Mouse (Mus musculus): Measurements from ENCODE around the gene 2310022A10Rik. TPM values are rescaled to one million over a fixed set of nuclear protein-coding genes. Genes with fewer than 3 reads are reported as not detected.

The 2310022A10Rik gene
- total RNA-seq, 2 experiments from 2014 or later: 13.5 to 18.9 TPM

DNA sequence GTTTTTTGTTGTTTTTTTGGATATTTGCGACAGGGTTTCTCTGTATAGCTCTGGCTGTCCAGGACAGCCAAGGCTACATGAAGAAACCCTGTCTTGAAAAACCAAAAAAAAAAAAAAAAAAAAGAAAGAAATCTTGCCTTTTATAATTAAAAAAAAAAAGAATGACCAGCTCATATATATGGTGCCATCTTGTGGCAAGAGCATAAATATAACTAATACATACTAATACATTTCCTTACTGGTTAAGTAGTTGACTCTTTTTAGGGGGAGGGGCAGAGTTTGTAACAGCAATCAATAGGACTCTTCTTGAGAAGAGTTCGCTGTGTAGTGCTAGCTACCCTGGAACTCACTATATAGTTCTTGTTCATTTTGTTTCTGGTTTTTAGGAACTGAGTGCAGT, 34.7 kb downstream of the 2310022A10Rik start:
- DNase-seq (ENCODE audit: low spot score in 2 of 2): no peak

DNA sequence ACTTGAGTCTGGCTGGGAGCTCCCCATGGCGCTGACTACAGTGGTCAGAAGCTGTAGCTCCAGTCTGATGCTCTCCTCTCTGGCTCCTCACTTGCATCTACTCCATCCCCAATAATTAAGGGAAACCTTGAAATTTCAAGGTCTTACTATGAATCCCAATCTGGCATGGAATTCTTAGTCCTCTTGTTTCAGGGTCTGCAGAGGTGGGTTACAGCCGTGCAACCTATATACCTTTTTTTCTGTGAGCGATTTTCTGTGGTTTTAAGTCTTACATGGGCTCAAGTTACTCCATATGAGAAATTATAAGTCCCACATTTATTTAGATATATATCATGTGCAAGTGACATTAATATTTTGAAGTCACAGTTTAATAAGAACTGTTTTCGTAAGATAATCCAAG, 37.1 kb downstream of the 2310022A10Rik start:
- DNase-seq (ENCODE audit: low spot score in 2 of 2): no peak

DNA sequence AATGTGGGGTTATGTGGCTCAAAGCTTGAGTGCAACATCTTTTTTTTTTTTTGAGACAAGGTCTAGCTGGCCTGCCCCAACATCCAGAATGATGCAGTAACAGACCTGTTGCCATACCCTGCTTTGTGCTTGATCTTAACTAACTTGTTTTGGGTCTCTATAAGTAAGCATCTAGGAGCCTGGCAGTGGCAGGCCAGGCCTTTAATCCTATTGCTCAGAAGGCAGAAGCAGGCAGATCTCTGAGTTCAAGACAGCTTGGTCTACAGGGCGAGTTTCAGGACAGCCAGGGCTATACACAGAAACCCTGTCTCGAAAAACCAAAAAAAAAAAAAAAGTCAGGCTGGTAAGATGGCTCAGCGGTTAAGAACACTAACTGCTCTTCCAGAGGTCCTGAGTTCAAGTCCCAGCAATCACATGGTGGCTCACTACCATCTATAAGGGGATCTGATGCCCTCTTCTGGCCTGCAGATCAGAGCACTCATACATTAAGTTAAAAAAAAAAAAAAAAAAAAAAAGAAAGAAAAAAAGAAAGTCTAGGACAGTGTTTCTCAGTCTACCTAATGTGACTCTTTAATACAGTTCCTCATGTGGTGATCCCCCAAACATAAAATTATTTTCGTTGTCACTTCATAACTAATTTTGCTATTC, 37.7 kb downstream of the 2310022A10Rik start:
- DNase-seq (ENCODE audit: low spot score in 2 of 2): no peak

DNA sequence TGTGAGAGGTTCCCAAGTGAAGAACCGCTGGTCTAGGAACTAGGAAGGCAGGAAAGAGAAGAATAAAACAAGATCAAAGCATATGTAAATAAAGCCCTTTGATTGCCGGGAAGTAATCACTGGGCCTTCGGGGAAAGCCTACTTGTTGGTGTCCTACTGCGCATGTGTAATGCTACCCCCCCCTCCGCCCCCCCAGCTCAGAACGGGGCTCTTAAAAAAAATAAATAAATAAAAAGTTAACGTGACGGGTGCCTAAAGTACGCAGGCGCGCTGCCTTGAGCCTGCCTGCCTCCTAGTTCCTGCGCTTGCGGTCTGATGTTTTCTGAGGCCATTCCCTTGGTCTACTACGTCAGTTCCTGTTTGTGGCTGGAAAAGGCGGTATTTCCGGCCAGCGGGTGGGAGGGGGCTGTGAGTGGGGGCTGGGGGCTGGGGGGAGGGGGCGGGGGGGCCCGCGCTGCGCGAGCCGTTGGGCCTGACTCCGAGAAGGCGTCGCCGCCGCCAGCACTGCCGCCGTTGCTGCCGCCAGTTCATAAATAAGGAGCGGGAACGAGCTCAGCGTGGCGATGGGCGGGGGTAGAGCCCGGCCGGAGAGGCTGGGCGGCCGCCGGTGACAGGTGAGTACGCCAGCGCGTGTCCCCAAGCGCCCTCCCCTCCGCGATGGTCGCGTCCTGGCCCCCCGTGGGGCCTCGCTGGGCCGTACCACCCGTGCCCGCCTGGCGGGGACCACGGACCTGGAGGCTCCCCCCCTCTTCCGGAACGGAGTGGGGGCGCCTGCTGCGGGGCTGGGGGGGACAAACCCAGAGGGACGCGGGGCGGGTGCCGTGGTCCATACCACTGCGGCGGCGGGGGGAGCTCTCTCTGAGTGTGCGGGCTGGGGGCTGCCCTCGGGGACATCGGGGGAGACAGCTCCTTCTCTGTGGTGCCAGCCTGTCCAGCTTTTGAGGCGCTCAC, 38.5 kb downstream of the 2310022A10Rik start, which contains the start of gene Akt2:
TSS of gene Akt2 (plus strand) at position 287 of the 951 bp plus-strand sequence.
- DNase-seq (ENCODE audit: low spot score in 2 of 2): peak; percentile 77 to 79

DNA sequence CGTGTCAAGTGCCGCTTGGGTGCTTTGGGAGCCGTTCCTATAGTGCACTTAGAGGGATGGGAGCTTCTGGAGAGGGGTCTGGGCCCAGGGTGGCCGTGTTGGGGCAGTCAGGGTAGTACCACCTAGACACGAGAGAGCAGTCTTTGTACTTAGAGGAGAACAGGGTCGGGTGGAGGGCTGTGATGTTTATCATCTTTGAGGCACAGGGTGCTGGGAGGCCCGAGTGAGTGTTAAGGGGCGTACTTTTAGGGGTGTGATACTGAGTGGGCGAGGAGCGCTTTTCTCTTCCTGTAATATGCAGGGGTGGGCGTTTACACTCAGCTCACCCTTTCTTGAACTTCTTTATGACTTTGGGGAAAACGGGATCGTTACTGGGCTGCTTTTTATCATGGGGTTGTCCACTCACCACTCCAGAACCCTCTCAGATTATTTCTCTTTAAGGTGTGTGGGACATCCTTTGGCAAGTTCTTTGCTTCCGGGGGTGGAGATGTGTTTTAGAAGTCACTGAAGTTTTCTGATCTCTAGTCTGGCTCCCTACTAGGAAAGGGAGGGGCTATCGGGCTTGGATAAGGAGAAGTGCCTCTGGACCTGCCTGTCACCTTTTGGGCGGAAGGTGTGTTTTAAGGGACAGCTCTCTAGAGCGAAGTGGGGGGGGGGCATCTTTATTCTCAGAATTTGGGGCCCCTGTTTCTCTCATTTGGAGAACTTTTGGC, 39.3 kb downstream of the 2310022A10Rik start:
- DNase-seq (ENCODE audit: low spot score in 2 of 2): peak in 1 of 2 experiments; percentile 36

DNA sequence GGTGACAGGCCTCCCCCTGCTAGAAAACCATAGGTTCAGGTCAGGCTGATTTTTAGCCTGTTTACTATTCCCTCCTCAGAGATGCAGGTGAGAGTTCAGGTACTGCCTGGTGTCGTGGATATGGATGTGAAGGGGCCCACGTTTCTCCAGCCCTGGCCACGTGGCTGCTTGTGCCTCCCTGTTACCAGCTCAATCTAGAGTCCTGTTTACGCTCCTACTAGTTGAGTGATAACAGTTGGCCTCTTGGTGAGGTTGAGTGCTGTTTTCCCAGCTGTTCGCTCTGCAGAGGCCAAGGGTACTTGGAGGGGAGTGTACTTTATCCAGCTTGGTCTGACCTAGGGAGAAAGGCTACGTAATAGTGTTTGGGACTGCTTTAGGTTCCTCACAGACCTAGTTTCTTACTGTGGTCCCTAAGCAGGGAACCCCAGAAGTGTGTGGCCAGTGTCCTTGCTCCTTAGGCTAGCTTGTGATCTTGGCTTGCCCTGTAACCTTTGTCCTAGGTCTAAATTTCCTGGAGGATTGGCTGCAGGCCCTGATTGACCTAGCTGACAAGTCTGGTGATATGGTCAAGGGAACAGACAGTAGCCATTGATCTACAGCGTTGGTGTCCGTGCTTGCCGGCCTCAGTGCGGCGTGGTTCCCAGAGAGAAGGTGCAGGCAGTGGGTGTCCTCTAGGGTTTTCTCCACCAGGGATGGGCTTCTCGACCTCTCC, 40.1 kb downstream of the 2310022A10Rik start:
- no peak for DNase-seq (ENCODE audit: low spot score in 2 of 2)

DNA sequence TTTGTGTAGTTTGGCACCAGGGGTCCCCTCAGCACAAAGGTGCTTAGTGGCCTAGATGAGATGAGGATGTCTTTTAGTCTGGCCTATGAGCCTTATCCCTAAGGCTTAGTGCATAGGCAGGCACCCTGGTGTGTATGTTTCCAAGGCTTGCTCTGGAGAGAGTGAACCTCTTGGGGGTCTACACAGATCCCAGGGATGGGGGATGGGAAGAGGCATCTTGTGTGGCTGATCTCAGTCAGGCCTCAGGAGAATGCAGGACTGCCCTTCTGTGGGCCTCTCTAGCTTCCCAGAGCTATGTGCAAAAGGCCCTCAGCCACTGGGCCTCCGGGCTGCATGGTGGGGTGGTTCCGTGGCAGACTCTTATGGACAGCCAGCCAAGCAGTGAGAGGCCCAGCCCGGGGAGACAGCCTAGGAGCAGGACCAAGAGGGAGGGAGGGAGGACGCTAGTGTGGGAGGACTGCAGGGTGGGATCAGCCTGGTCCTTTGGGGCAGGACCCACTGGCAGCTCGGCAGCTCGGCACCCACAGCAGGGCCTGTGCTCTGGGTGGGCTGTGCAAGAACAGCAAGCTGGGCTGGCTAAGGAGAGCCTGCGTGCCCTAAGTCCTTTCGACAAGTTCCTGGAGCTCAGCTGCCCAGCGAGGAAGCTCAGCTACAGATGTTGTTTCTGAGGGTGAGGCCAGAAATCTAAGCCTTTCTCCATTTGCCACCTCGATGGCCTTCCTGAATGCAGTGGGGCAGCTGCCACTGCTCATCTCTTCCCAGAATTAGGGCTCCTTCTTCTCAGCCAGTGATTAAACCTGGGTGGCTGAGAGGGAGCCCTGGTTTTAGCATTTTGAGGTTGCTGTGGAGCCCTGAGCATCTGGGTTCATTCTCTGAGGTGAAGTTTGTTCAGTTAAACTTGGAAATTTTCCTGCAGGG, 43.8 kb downstream of the 2310022A10Rik start:
- no peak for DNase-seq (ENCODE audit: low spot score in 2 of 2)

DNA sequence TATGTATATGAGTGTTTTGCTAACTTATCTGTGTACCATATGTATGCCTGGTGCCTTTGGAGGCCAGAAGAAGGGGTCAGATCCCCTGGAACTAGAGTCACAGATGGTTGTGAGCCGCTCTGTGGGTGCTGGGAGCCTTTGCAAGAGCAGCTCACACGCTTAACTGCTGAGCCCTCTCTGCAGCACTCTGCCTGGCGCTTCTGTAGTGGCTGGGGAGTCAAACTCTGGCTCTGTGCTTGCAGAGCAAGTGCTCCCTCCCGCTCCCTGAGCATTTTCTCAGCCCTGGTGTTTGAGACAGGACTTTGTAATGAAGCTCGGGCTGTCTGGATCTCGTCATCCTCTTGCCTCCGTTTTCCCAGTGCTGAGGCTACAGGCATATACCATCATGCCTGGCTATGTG, 45.0 kb downstream of the 2310022A10Rik start:
- DNase-seq (ENCODE audit: low spot score in 2 of 2): no peak

DNA sequence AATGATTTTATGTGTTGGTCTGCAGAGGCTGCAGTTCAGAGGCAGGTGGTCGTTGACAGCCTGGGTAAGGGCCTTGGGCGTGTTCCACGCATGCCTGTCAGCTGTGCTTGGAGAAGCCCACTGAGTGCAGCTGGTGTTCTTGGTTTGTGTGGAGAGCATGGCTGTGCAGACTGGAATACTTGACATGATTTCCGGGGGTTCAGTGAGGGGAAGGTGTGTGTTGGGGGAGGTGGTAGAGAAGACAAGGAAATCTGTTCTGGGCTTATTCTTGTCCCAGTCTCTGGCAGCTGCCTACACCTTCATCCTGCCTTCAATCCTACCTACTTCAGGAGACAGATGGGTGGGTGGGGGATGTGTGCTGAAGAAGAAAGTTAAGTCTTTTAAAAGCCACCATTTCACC, 48.6 kb downstream of the 2310022A10Rik start:
- DNase-seq (ENCODE audit: low spot score in 2 of 2): no peak

DNA sequence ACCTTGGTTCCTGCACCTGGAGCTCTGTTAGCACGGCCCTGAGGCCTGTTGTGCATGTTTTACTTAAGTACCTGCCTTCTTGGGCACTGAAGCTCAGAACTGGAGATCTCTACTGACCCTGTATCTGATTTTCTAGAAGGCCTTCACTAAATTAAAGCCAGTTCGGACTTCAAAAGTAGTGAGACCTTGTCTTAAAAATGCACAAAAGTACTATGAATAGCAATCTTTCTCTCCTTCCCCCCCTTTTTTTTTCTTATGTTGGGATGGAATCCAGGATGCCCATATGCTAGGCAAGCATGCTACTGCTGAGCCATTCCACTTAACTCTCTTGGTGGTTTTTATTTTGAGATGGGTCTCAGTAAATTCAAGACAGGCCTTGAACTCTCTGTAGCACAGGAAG, 49.1 kb downstream of the 2310022A10Rik start:
- DNase-seq (ENCODE audit: low spot score in 2 of 2): no peak

DNA sequence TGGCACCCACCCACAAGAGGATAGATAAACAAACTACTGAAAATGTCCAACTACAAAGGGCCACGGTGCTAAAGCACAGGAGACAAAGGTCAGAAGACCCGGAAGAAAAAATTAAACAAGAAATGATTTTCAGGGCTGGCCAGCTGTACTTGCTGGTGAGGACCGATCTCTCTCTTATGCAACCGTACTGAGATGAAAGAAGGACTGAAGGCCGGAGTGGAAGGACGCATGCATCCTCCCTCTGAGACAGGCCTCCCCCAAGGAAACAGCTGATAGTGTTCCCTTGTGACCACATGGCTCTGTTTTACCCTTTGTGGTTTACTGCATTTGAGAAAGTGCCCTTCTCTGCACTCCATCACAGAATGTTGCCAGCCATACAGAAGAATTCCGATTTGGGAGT, 49.8 kb downstream of the 2310022A10Rik start:
- no peak for DNase-seq (ENCODE audit: low spot score in 2 of 2)

DNA sequence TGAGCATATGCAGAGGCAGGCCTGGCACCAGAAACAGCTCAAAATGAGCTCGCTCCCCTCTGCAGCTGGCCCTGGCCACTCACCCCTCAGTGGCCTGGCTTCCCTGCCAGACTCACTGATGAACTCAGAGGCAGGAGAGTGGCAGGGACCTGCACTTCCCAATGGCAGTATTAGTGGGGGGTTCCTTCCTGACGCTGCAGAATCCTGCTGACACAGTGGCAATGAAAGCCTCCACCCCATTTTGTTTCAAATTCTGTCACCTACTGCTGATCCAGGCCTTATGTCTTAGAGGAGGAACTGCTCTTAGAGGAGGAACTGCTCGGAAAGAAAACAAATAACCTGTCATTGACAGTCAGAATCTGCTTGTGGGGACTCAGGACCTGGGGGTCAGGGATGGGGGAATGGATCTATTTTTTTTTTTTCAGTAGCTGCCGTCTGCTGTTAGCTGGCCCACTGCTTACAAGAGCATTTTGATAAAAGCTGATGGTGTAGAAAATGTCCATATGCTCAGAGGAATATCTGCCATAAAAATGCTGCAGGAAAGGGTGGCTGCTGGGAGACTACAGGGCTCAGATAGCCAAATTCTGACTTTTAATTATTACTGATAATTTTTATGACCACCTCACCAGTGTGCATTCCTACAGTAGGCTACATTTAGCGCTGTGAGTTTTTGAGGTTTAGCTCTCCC, 51.8 kb downstream of the 2310022A10Rik start:
- DNase-seq (ENCODE audit: low spot score in 2 of 2): no peak

DNA sequence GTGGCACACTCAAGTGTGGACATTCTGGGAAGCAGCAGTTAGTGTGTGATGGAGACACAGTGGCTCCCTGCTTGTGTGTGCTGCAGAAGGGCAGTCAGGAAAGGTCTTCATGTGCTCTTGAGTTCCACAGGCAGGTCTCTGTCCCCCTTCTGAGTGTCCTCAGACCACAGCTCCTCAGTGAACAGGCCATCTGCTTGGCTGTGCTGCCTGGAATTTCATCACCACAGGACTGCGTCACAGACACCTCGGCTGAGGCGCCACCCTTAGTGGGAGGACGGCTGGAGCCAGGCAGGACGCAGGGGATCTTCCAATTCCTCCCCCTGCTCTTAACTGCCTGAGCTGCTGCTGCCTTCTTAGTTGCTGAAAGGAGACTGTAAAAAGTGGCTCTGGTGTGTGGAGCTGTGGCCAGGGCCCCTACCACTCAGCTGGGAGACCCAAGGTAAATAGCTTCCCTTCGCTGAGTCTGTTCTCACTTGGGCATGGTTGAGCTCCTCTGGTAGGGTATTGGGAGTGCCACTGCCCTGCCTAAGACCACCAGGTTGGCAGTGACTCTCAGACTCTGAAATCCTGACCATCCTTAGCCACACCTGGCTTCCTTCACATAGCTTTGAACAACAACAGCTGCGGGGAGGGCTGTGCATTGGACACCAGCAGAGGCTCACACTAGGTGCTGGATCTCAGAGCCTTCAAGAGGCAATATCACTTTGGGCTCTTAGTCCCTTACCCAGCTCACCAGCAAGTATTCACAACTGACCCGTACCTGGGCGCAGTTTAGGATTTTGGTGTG, 52.7 kb downstream of the 2310022A10Rik start:
- DNase-seq (ENCODE audit: low spot score in 2 of 2): peak in 1 of 2 experiments; percentile 45

DNA sequence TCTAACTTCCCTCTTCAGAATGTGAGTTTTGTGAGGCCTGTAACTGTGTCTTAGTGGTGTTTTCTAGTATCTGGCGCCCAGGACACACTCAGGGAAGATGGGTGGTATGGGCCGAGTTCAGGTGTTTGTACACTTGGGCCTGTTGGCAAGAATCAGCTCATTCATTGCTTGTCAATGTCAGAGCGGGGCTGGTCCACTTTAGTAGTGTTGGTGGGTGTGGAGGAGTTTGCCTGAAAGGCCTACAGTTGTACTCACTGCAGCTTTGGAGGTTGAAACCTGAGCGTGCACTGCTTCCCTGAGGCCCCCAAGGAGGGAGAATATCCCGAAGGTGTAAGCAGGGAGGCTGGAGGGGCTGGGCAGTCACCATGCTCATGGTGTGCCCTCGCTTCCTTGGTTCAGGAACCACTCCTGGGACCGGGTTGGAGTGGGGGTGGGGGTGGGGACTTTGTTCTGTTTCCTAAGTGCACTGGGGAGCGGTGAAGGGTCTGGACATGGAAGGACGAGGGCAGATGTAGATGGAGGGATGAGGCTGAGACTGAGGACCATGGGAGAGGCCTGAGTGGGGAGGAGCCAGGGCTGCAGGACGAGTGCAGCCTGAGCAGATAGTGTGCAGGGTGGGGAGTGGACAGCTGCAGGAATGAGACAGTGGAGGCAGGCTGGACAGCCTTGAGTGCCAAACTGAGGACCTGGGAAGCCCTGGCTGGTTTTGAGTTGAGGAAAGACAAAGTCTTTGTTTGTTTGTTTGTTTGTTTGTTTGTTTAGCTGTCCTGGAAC, 53.6 kb downstream of the 2310022A10Rik start:
- no peak for DNase-seq (ENCODE audit: low spot score in 2 of 2)

DNA sequence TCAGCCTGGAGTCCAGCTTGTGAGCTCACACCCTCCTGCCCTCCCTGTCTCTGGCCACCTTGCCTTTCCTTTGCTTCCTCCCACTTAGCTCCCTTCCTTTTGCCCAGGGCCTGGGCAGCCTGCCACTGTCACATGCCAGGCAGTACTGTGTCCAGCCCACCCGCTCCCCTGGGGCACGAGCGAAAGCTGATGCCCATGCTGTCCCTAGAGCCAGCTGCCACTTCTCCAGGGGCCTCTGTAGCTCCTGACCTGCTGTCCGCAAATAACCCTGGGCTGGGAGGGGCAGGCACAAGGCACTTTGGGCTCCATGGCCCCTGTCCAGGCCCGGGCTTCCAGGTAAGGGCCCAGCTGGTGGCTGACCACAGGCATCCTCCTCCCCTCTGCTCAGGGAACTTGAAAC, 54.5 kb downstream of the 2310022A10Rik start:
- peak in 1 of 2 experiments; percentile 63 for DNase-seq (ENCODE audit: low spot score in 2 of 2)

DNA sequence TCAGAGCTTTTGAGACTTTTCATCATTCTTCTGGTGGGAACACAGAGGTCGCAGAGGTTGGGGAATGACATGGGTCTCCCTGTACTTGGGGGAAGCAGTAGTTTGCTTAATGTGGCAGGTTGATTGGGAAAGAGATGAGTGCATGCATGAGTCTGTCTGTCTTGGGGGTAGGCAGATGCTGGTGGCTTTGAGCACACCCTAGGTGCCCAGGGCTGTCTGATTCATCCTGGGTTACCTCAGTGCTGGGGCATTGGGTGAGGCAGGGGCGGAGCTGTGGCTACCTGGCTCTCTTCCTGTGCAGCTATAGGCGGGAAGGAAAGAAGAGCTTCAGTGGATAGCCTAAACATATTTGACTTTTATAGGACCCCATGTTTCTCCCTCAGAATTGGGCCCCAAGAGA, 55.1 kb downstream of the 2310022A10Rik start:
- no peak for DNase-seq (ENCODE audit: low spot score in 2 of 2)

DNA sequence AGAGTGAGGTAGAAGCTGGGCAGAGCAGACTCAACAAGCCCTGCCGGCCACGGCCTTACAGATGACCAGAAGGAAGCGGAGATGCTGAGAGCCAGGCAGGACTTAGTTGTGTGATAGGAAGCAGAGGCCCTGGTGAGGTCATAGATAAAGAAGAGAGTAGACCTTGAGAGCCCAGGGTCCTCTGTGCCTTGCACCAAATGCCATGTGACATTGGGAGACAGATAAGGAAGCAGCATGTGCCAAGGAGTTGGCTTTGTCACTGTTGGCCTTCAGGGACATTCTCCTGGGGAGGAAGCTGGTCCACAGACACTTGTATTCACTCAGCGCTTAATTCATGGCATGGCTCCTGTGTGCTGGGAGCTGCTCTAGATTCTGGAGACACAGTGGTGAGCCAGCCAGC, 56.3 kb downstream of the 2310022A10Rik start:
- DNase-seq (ENCODE audit: low spot score in 2 of 2): no peak

DNA sequence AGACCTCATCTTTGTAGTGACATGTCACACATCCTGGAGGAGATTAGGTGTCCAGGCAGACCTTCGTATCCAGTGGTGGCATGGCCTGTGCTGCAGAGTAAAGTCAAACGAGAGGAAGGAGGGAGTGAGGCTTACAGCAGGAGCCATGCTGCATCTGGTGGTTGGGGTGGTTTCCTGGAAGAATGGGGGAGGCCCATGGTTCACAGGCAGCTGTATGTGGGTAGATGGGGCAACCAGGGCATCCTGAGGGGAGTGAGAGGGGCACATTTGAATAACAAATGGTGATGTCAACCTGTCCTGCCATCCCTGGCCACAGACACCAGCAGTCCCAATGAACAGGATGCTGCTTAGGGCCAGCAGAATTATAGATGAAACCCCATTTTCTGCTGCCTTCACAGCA, 56.7 kb downstream of the 2310022A10Rik start:
- no peak for DNase-seq (ENCODE audit: low spot score in 2 of 2)

Data from adrenal gland, adult 18-20 months (tissue).